Mouse (Mus musculus): Measurements from ENCODE around the gene Rusc1. TPM values are rescaled to one million over a fixed set of nuclear protein-coding genes. Genes with fewer than 3 reads are reported as not detected.

Gene Rusc1
- polyA plus RNA-seq, 1 experiment, result 7.3 TPM

- no peaks in the 10 kb centered on the region for H3K27me3 ChIP-seq (ENCODE audit: control insufficient read depth, insufficient read depth, low read length)
- H3K4me1 ChIP-seq (ENCODE audit: control insufficient read depth, insufficient read depth, low read length), result no peaks in the 10 kb centered on the region
- no peak overlapping the region for H3K4me3 ChIP-seq (ENCODE audit: control insufficient read depth, low read depth, low read length)
- no peaks in the 10 kb centered on the region; the same call in none of the 2 replicates for H3K36me3 ChIP-seq (ENCODE audit: control insufficient read depth, insufficient read depth, low read length)
- H3K27ac ChIP-seq (ENCODE audit: control insufficient read depth, insufficient read depth, low read depth, low read length), result no peak overlapping the region
- TF ChIP-seq POLR2A (IDR thresholded peaks at IDR 0.05; ENCODE audit: control insufficient read depth, low read depth, low read length) (no peak), CTCF (IDR thresholded peaks at IDR 0.05; ENCODE audit: control insufficient read depth, insufficient read depth, insufficient replicate concordance, low read depth, low read length) (no peak)
Measured at GRCm38 (mm10) chr3:89043359-89043758, 49.8 kb downstream of the Rusc1 start.

Other genes starting within 250 kb of the Rusc1 start
- 224 and 232 TPM in 2 replicates for gene Msto1, start 179.3 kb downstream of the Rusc1 start, polyA plus RNA-seq (2012; rRNA removed)
- 5.6 and 6.1 TPM in 2 replicates for gene Ash1l, start 142.7 kb downstream of the Rusc1 start, polyA plus RNA-seq (2012; rRNA removed)
- 181 and 189 TPM in 2 replicates for gene Dap3, start 142.1 kb downstream of the Rusc1 start, polyA plus RNA-seq (2012; rRNA removed)
- gene Gm43738, start 7.8 kb upstream of the Rusc1 start, polyA plus RNA-seq (2012; rRNA removed), result not detected in 2 replicates
- 109 and 114 TPM in 2 replicates for gene Fdps, start 8.6 kb upstream of the Rusc1 start, polyA plus RNA-seq (2012; rRNA removed)
- gene Pklr, start 42.8 kb upstream of the Rusc1 start, polyA plus RNA-seq (2012; rRNA removed), result not detected in 2 replicates
- 1.7 and 2.2 TPM in 2 replicates for gene Hcn3, start 66.9 kb upstream of the Rusc1 start, polyA plus RNA-seq (2012; rRNA removed)
- 48.3 and 50.6 TPM in 2 replicates for gene Clk2, start 71.5 kb upstream of the Rusc1 start, polyA plus RNA-seq (2012; rRNA removed)
- 70.9 and 73.0 TPM in 2 replicates for gene Scamp3, start 84.2 kb upstream of the Rusc1 start, polyA plus RNA-seq (2012; rRNA removed)
- 5.7 and 7.1 TPM in 2 replicates for gene Fam189b, start 89.8 kb upstream of the Rusc1 start, polyA plus RNA-seq (2012; rRNA removed)
- gene Gba, start 109.6 kb upstream of the Rusc1 start, polyA plus RNA-seq (2012; rRNA removed), result 17.4 and 19.9 TPM in 2 replicates
- gene Thbs3, start 121.9 kb upstream of the Rusc1 start, polyA plus RNA-seq (2012; rRNA removed), result 66.6 and 73.2 TPM in 2 replicates
- gene Mtx1, start 133.8 kb upstream of the Rusc1 start, polyA plus RNA-seq (2012; rRNA removed), result 482 and 525 TPM in 2 replicates
- 35.1 and 38.3 TPM in 2 replicates for gene Muc1, start 135.7 kb upstream of the Rusc1 start, polyA plus RNA-seq (2012; rRNA removed)
- gene Krtcap2, start 152.7 kb upstream of the Rusc1 start, polyA plus RNA-seq (2012; rRNA removed), result 30.7 and 43.7 TPM in 2 replicates
- 27.7 and 27.9 TPM in 2 replicates for gene Trim46, start 153.0 kb upstream of the Rusc1 start, polyA plus RNA-seq (2012; rRNA removed)
- 42.2 and 53.9 TPM in 2 replicates for gene Dpm3, start 166.0 kb upstream of the Rusc1 start, polyA plus RNA-seq (2012; rRNA removed)
- 9.7 and 12.7 TPM in 2 replicates for gene Slc50a1, start 177.3 kb upstream of the Rusc1 start, polyA plus RNA-seq (2012; rRNA removed)
- gene Efna1, start 187.8 kb upstream of the Rusc1 start, polyA plus RNA-seq (2012; rRNA removed), result 1.1 and 1.7 TPM in 2 replicates
- 9.9 and 13.3 TPM in 2 replicates for gene Efna3, start 229.7 kb upstream of the Rusc1 start, polyA plus RNA-seq (2012; rRNA removed)
- gene Efna4, start 244.7 kb upstream of the Rusc1 start, polyA plus RNA-seq (2012; rRNA removed), result 1.1 and 1.6 TPM in 2 replicates